Mouse (Mus musculus) olfactory bulb, adult 2 months (tissue): ENCODE measurements around the gene Arl11.

ENCODE experiments used
- CTCF ChIP-seq: fragments of 200-500 bp; IDR thresholded peaks from 2 replicates; pipeline ENCODE4 v1.5.1; 2012; ENCODE audit warnings: low read depth, mild to moderate bottlenecking, low read length, moderate library complexity; ENCODE audit not compliant: insufficient read depth
- POLR2A ChIP-seq: fragments of 200-500 bp; IDR thresholded peaks from 2 replicates; pipeline ENCODE4 v1.6.1; 2012; ENCODE audit warnings: mild to moderate bottlenecking, low read depth, low read length, moderate library complexity; ENCODE audit not compliant: insufficient read depth

GRCm38 (mm10) chr14:61354251-61355235 lies 45.0 kb downstream of the Arl11 start:
- TF ChIP-seq CTCF (no peak), POLR2A (no peak)
